Mouse (Mus musculus): ENCODE measurements around the gene Themis.

Themis gene

DNA sequence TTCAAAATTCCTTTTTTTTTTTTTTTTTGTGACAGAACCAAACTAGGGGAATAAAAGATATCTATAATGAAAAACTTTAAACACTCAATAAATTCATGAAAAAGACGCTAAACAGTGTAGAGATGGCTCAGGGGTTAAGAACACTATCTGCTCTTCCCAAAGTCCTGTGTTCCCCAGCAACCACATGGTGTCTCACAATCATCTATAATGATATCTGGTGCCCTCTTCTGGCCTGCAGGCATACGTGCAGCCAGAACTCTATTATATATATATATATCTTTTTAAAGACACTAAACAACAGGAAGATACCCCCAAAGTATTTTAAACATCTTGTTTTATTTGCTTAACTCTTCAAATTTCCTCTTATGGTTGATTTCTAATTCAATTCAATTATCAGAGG is 62.0 kb downstream of the Themis start:
- no peak for TF ChIP-seq GATA4 (IDR thresholded peaks at IDR 0.05; ENCODE audit: insufficient replicate concordance, low read length)

DNA sequence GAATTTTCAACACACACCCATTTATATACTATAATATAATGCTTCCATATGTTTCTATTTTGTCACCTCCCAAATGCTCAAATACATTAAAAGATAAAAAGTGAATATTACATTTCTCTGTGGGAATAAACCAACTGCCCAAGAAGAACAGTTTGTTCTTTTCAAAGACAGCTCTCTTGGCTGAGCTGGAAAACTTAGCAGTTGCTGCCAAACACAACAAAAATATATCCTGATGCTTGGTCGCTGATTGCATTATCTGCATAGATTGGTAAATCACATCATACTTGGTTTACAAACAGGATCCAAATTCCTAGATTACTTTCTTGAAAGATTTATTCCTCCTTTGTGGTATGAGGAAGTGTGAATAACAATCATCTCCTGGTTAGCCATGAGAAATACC is 69.8 kb downstream of the Themis start:
- no peak for TF ChIP-seq GATA4 (IDR thresholded peaks at IDR 0.05; ENCODE audit: insufficient replicate concordance, low read length)

DNA sequence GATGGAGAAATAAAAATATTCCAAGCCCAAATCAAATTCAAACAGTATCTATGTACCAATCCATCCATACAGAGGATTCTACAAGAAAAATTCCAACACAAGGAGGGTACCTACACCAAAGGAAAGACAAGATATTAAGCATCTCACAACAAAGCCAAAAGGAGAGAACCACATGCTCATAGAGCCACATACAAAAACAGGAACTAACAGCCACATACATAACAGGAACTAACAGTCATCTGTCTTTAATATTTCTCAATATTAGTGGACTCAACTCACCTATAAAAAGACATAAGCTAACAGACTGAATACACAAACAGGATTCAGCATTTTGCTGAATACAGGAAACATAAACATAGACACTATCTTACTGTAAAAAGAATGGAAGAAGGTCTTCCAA is 78.3 kb downstream of the Themis start:
- TF ChIP-seq GATA4 (IDR thresholded peaks at IDR 0.05; ENCODE audit: insufficient replicate concordance, low read length) = no peak

DNA sequence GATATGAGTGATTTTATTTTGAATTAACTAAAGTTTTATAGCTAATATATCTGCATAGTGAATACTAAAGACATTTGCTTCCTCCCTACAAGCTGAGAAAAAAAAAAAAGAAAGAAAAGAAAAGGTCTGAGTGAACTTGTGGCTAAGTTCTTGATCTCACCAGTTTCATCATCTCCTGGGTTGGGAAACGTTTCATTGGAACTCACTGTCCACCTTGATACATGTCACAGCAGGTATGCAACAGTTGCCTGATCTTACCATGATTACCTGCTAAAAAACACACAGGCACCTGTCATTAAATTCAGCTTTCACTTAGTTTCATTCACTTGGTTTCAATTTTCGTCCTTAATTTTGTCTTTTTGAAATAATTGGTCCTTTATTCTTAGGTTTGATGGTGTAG is 85.2 kb downstream of the Themis start:
- no peak for TF ChIP-seq GATA4 (IDR thresholded peaks at IDR 0.05; ENCODE audit: insufficient replicate concordance, low read length)

DNA sequence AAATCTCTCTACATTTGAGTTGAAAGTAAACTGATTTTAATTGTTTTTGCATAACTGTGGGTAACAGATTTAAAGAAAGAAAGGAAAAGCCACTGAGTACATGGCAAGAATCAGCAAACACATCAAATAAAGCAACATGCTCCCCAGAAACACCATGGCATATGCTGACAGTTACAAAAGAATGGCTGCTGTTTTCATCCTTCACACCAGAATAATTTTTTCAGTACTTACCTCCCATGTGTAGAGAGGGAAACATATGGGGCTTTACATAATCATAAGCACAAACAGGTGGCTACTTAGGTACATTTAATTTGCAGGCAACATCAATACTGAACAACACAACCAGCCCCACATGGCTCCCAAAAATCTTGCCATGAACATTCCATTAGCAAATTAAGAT is 86.8 kb downstream of the Themis start:
- no peak for TF ChIP-seq GATA4 (IDR thresholded peaks at IDR 0.05; ENCODE audit: insufficient replicate concordance, low read length)

DNA sequence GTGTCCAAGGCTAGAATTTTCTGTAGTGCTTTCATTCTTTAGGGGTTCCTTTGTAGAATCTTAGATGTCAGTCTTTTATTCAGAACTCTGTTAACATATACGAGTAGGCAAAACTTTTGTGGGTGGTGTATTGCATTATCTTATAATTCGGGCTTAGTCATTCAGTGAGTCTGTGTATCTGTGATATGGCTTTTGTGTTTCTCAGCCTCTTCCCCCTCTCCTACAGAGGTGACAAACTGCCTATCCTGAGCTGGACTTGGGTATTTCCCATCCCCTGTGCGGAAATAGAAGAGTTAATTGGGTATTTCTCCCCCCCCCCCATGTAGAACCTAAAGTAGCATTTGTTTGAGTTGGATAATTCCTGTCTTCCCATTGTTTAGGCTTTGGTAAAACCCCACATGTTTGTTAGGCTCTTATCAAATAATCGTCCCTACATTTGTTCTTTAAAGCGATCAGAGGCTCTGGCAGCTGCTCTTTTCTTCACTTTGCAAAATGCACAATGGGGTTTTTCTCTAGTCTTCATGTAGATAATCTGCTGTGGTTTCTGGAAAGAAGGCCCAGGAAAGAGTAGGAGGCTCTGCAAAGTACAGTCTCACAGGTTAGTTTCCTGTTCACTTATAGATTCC is 108.7 kb downstream of the Themis start:
- no peak for TF ChIP-seq GATA4 (IDR thresholded peaks at IDR 0.05; ENCODE audit: insufficient replicate concordance, low read length)

DNA sequence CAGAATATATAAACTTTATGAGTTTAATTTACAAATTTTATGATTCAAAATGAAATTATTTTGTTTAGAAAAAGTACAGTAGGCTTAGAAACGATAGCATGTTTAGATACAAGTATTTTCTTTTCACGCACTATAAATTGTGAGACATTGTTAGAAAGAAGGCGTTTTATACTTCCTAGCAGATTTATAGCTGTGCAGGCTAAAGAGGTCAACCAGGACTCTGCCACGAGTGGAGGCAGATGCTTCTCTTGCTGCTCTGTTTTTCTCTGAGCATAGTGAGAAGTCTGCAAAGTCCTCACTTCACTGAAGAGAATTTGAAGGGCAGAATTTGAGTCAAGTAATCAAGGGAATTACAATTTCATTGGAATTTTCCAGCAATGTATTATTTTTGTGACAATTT is 131.3 kb downstream of the Themis start:
- TF ChIP-seq GATA4 (IDR thresholded peaks at IDR 0.05; ENCODE audit: insufficient replicate concordance, low read length) = no peak

DNA sequence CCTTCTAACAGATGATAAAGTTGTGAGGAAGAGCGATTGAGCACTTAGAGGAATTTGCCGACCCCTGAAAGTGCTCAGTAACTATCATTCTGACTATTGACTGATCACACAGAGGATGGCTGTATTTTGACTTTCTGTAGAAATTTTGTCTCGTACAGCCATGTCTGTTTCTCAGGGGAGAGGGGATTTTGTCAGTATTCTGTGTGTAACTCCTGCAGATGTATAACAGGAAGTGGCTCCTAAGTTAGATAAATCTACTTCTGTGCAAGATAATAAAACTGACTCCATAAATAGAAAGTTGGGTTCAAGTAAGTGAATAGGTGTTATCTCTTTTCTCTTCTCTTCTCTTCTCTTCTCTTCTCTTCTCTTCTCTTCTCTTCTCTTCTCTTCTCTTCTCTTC is 137.0 kb downstream of the Themis start:
- TF ChIP-seq GATA4 (IDR thresholded peaks at IDR 0.05; ENCODE audit: insufficient replicate concordance, low read length) = no peak

DNA sequence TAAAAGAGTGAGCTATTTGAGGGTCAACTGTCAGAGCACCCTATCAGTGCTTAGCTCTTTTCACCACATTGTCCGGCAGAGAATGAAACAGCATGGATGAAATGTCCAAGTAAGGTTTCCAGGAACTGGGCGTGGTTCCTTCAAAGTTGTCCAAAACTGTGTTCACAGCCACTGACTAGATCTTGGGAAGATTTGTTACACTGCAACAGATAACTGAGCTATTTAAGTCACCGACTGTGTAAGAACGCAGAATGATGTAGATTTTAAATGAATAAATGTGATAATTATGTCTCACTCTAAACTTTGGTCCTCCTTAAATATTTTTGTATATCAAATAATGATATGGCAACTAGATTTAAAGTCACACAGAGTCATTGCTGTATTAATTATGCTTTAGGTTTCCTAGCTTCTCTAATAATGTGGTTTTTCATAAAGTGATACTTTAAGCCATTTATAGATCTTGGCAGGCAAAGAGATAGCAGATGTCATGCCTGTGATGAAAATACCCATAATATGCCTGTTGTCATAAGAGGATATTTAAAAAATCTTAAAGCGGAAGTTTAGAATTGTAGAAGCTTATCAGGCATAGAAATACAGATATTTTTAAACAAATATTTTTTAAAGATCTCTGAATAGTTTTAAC is 143.9 kb downstream of the Themis start:
- TF ChIP-seq GATA4 (IDR thresholded peaks at IDR 0.05; ENCODE audit: insufficient replicate concordance, low read length) = no peak

DNA sequence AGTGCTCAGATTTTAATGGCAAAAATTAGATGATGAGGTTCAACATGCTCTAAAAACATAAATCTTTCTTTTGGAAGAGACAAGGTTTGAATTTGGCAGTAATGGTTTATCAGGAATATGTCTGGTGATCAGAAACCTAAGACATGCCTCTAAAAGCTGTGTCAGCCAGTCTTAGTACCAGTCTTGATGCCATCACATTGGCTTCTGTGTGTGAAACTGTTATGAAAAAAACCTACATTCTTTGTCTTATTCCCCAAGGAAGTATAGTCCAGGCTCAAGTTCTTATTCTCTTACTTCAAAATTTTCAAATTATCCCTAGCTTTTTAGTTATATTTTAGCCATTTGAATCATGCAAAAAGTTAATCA is 144.4 kb downstream of the Themis start:
- no peak for TF ChIP-seq GATA4 (IDR thresholded peaks at IDR 0.05; ENCODE audit: insufficient replicate concordance, low read length)

DNA sequence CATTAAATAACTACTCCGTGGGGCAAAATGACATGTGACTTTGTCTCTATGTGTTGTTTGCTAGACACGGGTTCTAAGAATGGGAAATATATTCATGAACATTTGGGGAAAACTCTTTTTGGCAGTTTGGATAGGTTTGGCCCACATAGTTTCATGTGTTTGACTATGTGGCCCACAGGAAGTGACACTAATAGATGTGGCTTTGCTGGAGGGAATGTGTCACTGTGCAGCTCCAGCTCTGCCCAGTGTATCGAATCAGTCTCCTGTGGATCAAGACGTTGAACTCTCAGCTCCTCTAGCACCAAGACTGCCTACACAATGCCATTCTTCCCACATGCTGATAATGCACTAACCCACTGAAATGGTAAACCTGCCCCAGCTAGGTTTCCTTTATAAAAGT is 148.0 kb downstream of the Themis start:
- TF ChIP-seq GATA4 (IDR thresholded peaks at IDR 0.05; ENCODE audit: insufficient replicate concordance, low read length) = no peak

DNA sequence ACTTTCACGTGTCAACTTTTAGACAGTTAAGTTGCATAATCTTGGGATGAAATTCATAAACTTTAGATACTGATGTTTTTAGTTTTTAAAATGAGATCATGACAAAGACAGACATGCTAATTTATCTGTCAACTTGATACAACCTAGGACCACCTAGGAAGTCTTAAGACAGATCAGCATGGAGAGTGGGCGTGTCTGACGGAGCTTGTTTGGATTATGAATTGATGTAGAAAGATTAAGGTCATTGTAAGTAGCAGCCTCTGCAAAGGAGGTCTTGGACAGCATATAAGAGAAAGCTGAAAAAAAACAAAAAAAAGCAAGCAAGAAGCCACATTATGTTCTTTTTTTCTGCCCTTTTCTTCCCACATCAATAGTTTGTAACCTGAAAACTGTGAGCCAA is 154.2 kb downstream of the Themis start:
- TF ChIP-seq GATA4 (IDR thresholded peaks at IDR 0.05; ENCODE audit: insufficient replicate concordance, low read length) = no peak

DNA sequence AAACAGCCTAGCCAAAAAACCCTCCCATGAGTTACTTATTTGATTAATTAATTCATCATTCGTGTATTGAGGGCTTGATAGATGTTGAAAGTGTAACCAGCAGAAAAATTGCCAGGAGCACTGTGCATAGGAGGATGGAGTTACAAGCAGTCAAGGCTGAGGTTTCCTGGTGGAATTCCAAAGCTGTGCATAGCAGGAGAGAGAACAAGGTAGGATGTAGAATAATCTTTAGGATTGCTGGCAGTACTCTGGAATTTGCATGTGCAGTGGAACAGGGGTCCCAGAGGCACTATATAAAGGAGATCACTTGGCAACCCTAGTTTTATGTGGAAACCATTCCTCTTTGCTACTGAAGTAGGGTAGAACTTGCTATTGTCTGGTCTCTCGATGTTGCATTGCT is 174.4 kb downstream of the Themis start:
- TF ChIP-seq GATA4 (IDR thresholded peaks at IDR 0.05; ENCODE audit: insufficient replicate concordance, low read length) = no peak

DNA sequence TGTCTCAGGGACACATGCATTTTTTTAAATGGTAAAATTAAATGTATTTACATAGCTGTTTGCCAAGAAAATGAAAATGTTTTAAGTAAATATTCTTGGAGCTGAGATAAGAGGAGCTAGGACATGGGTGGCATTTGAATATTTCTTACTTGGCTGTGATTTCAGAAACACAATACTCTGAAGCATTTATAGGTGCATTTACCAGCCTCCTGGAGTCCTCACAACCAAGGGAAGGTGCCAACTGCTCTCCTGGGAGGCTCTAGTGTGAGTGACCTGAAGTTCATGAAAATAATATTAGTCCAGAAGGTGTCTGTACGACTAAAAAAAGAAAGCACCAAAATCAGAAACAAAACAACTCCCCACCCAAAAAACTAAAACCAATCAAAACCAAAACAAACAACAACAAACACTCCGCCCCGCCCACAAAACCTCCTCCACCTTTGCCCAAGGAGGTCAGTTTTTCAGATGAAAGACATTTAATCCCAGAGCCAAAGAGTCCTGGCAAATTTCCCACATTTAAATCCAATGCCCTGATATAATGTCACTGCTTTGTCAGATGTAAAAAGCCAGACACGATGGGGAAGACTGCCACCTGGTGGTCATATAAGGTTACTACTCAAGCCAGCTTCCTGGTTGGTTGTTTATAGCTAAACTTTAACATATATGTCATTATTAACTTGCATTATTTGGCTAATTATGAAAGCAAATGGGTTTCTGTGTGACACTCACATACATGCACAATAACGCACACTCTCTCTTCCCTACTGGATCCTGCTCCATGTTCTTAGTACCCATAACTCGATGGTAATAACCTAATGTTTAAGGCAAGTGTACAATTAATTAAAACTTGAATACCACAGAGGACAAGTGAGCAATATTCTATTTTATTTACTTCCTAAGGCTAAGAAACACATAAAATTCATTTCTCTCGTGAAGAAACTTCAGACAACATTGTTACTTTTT is 175.9 kb downstream of the Themis start:
- TF ChIP-seq GATA4 (IDR thresholded peaks at IDR 0.05; ENCODE audit: insufficient replicate concordance, low read length) = no peak

DNA sequence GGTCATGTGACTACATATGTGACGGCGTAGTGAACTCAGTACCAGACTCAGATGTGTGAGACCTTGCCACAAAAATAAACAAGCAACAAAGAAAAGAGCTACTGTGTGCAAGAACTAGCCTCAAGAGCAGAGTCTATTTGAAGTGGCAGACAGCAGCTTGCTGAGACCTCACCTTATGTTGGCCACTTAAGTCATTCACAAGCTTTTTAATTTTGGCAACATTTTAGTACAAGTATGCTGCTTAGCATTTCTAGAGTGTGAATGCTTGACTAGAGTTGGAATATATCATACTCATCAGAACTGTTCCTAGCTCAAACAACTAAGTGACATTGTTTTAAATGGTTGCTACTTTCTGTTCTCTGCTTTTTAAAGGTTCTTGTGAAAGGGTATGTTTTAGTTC is 188.0 kb downstream of the Themis start:
- TF ChIP-seq GATA4 (IDR thresholded peaks at IDR 0.05; ENCODE audit: insufficient replicate concordance, low read length) = no peak
